Mouse (Mus musculus): ENCODE data around the gene Mogs.
"Not testable (repeated sequence)": the region's sequence is repeated elsewhere in the genome, so short reads cannot be mapped to it uniquely, and the experiment has no call there.

The Mogs gene

DNA sequence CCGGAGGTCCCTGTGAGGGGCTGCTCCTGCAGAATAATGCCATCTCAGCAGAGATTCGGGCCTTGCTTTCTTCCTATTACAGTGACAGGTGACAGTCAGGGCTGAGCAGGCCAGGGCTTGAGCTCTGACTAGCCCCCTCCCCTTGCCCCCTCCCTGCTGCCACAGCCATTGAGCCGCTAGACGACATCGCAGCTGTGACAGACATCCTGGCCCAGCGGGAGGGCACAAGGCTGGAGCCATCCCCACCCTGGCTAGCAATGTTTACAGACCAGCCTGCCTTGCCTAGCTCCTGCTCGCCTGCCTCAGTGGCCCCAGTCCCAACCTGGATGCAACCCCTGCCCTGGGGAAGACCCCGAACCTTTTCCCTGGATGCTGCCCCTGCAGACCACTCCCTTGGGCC, 36.4 kb downstream of the Mogs start:
- DNase-seq (ENCODE audit: low spot score) = no peak

DNA sequence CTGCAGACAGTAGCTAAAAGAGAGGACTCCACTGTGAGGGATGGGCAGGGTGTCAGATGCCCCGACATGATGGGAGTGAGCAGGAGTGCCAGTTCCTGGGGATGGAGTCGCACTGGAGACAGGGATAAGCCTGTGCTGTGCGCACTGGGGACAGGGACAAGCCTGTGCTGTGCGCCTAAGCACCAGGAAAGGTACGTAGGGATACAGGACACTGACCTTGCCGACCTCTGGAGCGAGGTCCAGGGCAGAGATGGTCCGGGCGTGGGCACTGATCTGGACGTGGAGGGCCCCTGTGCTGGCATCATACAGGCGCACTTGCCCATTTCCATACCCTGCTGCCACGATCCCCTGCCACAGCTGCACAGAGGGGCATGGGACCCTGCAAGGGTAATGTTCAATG, 37.7 kb downstream of the Mogs start:
- no peak for DNase-seq (ENCODE audit: low spot score)

DNA sequence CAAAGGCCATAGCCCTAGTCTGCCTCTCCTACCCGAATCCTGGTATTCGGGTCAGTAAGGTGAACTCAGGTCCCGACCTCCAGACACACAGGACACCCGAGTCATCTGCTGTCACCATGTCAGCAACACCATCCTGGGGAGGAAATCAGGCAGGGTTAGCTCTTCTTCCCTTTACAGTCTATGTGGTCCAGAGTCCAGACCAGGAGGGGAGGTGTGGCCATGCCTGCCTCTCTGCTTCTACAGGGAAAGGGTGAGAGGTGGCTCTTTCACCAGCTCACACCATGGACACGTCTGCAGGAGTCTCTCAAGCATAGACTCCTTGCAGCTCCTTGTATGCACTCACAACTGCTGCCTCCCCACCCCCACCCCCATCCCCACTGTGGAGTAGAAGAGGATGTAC, 38.2 kb downstream of the Mogs start:
- DNase-seq (ENCODE audit: low spot score) = no peak

DNA sequence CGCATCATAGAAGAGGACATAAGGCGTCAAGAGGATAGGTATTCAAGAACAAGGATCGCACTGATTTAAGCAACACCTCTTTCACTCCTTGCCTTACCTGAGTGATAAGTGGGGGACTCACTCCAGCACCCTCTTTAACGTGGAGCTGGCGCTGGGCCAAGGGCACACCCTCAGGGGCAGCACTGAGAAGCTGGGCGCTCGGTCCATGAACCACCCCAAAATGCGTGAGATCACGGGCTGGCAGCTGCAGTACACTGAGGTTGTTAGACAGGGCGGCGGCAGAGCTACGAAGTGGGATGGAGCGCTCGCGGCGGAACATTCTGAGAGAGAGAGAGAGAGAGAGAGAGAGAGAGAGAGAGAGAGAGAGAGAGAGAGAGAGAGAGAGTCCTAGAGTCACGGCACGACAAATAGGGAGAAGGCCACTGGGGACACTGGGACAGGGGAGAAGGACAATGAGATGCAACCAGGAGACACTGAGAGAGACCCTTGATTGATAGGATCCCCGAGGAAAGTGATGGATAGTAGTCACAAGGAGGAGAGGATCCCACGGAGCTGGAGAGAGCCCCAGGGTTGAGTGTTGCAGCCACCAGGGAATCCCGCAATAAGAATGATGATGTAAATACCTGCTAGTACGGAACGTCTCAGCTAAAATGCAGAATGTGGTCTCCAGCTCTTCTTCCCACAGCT, 40.4 kb downstream of the Mogs start:
- DNase-seq (ENCODE audit: low spot score) = no peak

DNA sequence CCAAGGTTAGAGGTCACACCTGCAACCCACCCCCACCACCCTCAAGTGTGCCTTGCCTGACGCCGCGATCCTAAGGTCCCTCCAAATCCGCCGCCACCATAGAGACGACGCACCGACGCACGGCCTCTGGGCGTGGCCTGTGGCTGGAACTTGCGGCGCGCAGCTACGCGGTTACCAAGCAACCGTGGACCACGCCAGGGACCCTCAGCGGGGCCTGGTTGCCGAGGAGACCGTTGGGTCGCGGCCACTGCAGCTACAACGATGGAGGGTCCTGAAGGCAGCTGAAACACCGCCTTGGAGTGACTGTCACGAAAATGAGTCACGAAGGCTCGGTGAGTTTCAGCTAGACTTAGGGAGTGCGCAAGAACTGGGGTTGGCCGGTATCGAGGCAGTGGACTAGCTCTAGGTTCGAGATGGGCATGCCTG, 41.0 kb downstream of the Mogs start, which contains the start of the genes Wdr54 and 1700003E16Rik:
Gene Wdr54, minus strand, starts transcription at position 139 of the 426 bp plus-strand sequence.
Gene 1700003E16Rik, plus strand, starts transcription at position 146 of the 426 bp plus-strand sequence.
- DNase-seq (ENCODE audit: low spot score) = no peak

DNA sequence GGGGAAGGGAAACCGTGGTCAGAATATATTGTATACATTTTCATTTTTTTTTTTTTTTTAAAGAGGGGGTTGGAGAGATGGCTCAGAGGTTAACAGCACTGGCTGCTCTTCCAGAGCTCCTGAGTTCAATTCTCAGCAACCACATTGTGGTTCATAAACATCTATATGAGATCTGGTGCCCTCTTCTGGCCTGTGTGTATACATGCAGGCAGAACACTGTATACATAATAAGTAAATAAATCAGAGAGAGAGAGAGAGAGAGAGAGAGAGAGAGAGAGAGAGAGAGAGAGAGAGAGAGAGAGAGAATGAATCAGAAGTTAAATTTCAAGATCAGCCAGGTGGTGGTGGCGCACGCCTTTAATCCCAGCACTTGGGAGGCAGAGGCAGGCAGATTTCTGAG, 44.2 kb downstream of the Mogs start:
- not testable (repeated sequence) for DNase-seq (ENCODE audit: low spot score)

DNA sequence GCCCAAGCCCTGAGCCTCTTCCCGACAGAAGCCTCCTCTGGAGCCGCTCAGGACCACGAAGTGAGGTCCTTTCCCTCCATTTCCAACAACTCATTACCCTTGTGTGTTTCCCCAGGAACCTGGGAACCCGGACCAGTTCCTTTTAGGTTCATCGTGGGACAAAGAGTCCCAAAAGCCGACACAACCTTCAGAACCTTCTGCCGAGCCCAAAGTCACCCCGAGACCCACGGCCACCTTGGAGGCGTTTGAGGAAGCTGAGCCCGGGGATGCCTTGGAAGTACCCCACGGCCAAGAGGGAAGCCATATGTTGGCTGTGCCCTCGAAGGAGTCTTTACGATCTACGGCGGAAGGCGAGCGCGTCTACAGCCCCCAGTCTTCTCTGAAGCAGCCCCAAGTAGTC, 46.1 kb downstream of the Mogs start:
- no peak for DNase-seq (ENCODE audit: low spot score)

DNA sequence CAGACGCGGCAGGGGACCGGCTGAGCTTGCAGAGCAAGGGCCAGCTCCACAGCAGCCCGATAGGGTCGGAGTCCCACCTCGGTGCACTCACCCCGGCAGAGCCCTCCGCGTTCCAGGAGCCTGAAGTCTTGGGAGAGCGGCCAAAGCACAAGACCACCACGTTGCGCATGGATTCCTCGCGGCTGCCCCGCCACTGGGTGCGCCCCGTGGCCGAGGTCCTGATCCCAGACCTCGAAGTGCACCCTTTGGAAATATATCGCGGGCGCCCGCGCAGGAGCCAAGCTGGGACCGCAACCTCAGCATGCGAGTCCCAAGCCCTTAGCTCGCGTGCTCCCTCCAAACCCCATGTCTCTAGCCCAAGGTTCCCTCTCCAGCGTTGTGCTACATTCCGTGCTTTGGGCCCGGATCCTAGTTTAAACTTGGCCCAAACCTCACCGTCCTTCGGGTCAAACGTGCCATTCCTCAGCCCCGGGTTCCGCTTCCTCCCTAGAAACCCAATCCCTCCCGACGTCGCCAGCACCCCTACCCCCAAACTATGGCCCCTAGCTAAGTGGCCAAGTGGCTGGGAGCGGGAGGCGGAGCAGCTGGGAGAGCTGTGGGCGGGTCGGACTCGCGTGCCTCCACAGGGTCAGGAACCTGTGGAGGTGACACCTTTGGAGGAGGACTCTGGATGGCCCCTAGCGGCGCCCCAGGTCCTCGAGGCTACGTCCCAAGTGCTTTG, 46.8 kb downstream of the Mogs start:
- DNase-seq (ENCODE audit: low spot score) = peak; percentile 53

DNA sequence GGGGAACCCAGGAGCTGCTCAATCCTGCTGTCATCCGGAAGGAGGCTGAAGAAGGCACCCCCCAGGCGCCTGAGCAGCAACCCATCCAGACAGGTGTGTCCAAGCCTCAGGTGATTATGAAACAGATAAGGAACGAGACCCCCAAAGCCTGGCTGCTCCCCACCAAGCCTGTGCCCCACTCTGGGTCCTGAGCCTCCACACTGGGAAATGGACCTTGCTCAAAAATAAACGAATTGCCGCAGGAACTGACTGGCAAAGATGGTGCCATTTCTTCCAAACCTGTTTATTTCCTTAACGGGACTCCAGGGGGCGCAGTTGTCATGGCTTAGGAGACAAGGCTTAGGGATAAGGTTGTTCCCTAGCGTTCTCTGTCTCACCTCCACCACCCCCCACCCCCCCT, 47.4 kb downstream of the Mogs start:
- peak; percentile 69 for DNase-seq (ENCODE audit: low spot score)

DNA sequence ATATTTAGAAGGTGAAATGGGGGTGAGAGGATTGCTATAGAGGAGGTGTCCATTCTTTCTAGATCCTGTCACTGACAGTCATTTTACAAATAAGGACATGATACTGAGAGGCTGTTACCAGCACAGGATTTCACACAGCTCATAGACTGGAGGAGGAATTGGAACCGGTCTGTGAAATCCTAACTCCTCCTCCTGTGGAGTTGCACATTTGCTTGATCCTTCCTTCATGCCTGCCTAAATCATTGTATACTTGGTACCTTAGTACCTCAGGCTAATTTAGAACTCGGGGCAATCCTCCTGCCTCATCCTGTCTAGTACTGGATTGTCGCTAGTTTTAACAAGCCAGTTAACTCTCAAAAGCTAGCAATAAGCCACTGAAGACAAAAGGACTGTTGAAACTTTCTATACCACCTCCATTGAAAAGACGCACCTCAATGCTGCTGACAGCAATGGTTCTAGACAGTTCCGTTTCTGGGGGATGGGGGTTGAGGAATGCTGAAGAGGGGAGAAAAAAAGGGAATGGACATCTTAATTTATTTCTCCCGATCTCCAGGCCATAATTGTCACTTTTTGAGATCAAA, 49.8 kb downstream of the Mogs start:
- no peak for DNase-seq (ENCODE audit: low spot score)

DNA sequence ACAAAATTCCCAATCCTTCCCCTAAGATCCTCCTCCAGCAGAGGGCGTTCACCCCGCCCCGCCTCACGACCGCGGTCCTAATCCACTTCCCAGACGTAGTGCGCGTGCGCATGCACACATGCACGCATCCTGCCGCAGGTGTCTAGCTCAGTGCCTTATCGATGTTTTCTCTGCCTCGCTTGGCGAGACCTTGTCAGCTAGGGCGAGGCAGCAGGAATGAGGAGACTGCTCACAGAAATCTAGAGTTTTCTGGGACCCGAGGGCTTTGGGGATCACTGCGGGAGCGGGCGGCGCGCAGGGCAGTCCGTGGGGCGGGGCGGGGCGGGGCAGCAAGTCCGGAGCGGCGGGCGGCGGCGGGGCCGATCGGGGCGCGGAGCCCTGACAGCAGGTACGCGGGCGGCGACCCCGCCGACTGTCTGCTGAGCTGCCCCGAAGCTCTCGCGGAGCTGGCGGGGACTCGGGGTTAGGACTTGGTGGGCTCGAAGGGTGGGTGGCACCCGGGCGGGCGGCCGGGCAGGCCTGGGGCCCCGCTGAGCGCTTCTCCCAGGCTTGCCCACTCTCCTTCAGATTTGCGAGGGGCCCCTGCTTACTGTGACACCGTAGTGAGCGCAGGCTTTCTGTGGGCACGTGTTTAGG, 50.4 kb downstream of the Mogs start, which contains the start of gene Dctn1:
Gene Dctn1, plus strand, starts transcription at position 314 of the 636 bp plus-strand sequence.
- DNase-seq (ENCODE audit: low spot score) = peak; percentile 96

DNA sequence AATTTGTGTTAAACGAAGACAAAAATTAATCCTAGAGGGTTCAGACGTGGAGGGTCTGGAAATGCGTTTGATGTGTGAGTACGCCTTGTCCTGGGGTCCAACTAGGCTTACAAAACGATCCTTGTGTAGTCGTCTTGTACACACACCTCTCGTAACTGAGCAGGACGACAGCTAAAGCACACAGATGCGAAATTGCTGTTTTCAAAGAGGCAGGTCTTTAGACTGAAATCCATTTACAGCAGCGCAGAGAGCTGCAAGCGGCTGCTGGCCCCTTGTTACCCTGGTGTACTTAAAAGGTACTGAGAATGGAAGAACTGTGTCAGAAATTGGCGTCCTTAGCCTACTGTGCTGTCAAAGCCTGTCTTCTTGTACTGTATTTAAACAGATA, 50.9 kb downstream of the Mogs start:
- DNase-seq (ENCODE audit: low spot score) = no peak
